In the genomic region with DNA sequence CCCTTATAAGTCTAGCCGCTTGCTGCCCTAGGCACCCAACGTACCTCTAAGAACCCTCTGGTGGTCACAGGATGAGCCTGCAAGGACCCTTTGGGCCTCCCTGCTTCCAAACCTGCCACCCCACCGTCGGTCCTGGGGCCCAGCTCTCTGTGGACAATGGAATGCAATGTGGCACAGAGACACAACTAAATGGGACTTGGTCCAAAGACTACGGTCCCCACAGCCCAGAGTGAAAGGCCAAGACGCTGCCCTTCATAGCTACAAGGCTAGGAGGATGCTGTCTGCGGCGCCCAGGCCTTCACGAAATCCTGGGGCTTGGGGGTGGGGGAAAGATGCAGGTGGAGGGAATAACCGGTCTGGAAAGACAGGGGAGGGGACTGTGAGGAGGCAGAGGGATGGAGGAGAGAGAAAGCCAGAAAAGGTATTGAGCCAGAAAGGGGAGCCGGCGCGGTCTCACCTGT, we compare ENCODE assay signal across 8 mouse cellular contexts. TPM values are rescaled to one million over a fixed set of nuclear protein-coding genes. Genes with fewer than 3 reads are reported as not detected.
A peak's percentile ranks its signal among the peaks of the same experiment; 100 is the strongest.
DNase-seq lines count a peak whose midpoint lies in the region; ATAC-seq and TF ChIP-seq lines count a peak whose summit lies in the region.

No protein-coding gene starts in this region.

- WGBS in heart, embryonic 12.5 days: 16% methylated on average over 13 of the region's 13 CpGs
- WGBS in embryonic facial prominence, embryonic 11.5 days: 12% methylated on average over 13 of the region's 13 CpGs
- 19% methylated on average over 13 of the region's 13 CpGs for WGBS in intestine, embryonic 16.5 days
- WGBS in neural tube, embryonic 14.5 days: 7% methylated on average over 13 of the region's 13 CpGs

- intact Hi-C loops in heart, postnatal 14 days (cut with DNase I): no loop called here

- no peak for DNase-seq in heart, postnatal 14 days
- DNase-seq in CH12.LX (ENCODE audit: extremely low read depth): no peak
- DNase-seq in embryonic facial prominence, embryonic 11.5 days (ENCODE audit: low spot score): no peak
- no peak for DNase-seq in adrenal gland, postnatal 36 days
- DNase-seq in kidney, adult 8-10 months: no peak

- peaks cover 72% of the 10 kb centered on the region for H3K27me3 ChIP-seq in heart, embryonic 12.5 days (replicated peaks)
- H3K27me3 ChIP-seq in CH12.LX (replicated peaks): no peaks in the 10 kb centered on the region
- peaks cover 13% of the 10 kb centered on the region for H3K27me3 ChIP-seq in embryonic facial prominence, embryonic 11.5 days (ENCODE audit: control insufficient read depth, insufficient read depth, low read length)
- peaks cover 21% of the 10 kb centered on the region; the same call in 1 of the 2 replicates for H3K27me3 ChIP-seq in intestine, embryonic 16.5 days (replicated peaks; ENCODE audit: control insufficient read depth, insufficient read depth, low read length)
- H3K27me3 ChIP-seq in neural tube, embryonic 14.5 days (ENCODE audit: control insufficient read depth, insufficient read depth, low read length): no peaks in the 10 kb centered on the region

- no peak for TF ChIP-seq RAD21 in CH12.LX (IDR thresholded peaks at IDR 0.05; ENCODE audit: low read depth, low read length)

- H3K36me3 ChIP-seq in heart, embryonic 12.5 days: no peaks in the 10 kb centered on the region
- H3K36me3 ChIP-seq in CH12.LX (replicated peaks in 1 of 2; ENCODE audit: control insufficient read depth in 1 of 2, insufficient read depth in 1 of 2, low read length in 1 of 2): peaks cover 0 to 15% of the 10 kb centered on the region in 2 experiments
- H3K36me3 ChIP-seq in embryonic facial prominence, embryonic 11.5 days (replicated peaks; ENCODE audit: control insufficient read depth, insufficient read depth, low read depth, low read length): no peaks in the 10 kb centered on the region
- no peaks in the 10 kb centered on the region for H3K36me3 ChIP-seq in intestine, embryonic 16.5 days (ENCODE audit: control insufficient read depth, insufficient read depth, low read length)
- H3K36me3 ChIP-seq in neural tube, embryonic 14.5 days (ENCODE audit: control insufficient read depth, insufficient read depth, low read length): peaks cover 25% of the 10 kb centered on the region; the same call in 1 of the 2 replicates

- no peak for TF ChIP-seq POLR2A in CH12.LX (IDR thresholded peaks at IDR 0.05; ENCODE audit: low read depth, low read length)

- TF ChIP-seq CTCF in CH12.LX (conservative IDR thresholded peaks at IDR 0.05 in 1 of 2, IDR thresholded peaks at IDR 0.05 in 1 of 2; ENCODE audit: low read depth in 2 of 2, low read length in 2 of 2): peak in 1 of 2 experiments; percentile 8; a peak in 1 of 4 replicates

- dilution Hi-C loops in CH12.LX (cut with MboI; ENCODE audit: extremely low pct_ligation_motif_present, extremely low pct_unique_long_range_greater_than_20kb, low sequenced_read_pairs): no loop called here

- H3K79me2 ChIP-seq in CH12.LX (replicated peaks; ENCODE audit: control insufficient read depth, extremely low read depth, insufficient read depth, poor library complexity, severe bottlenecking): no peaks in the 10 kb centered on the region

- in situ Hi-C loops in CH12.LX (cut with MboI; ENCODE audit: low pct_ligation_motif_present, low pct_unique_long_range_greater_than_20kb, low sequenced_read_pairs): no loop called here

- peaks cover 32% of the 10 kb centered on the region for H3K4me1 ChIP-seq in heart, embryonic 12.5 days (replicated peaks)
- peaks cover 9 to 11% of the 10 kb centered on the region in 2 experiments; a peak in 3 of 4 replicates for H3K4me1 ChIP-seq in CH12.LX (ENCODE audit: control insufficient read depth in 1 of 2, insufficient read depth in 2 of 2)
- H3K4me1 ChIP-seq in embryonic facial prominence, embryonic 11.5 days (ENCODE audit: control insufficient read depth, insufficient read depth, low read length): no peaks in the 10 kb centered on the region; the same call in none of the 2 replicates
- peaks cover 21% of the 10 kb centered on the region for H3K4me1 ChIP-seq in intestine, embryonic 16.5 days (ENCODE audit: control insufficient read depth, insufficient read depth, low read length)
- H3K4me1 ChIP-seq in neural tube, embryonic 14.5 days (ENCODE audit: control insufficient read depth, insufficient read depth, low read length): peaks cover 30% of the 10 kb centered on the region

- no peak for TF ChIP-seq EP300 in CH12.LX (IDR thresholded peaks at IDR 0.05; ENCODE audit: low read length)

- peak overlapping the region; percentile 38 for H3K4me3 ChIP-seq in heart, embryonic 12.5 days
- no peak overlapping the region for H3K4me3 ChIP-seq in CH12.LX (replicated peaks in 1 of 3; ENCODE audit: low read depth in 2 of 3, low read length in 2 of 3, poor library complexity in 1 of 3)
- peak overlapping the region; percentile 37 for H3K4me3 ChIP-seq in embryonic facial prominence, embryonic 11.5 days (ENCODE audit: low read depth, low read length)
- peak overlapping the region; percentile 49 for H3K4me3 ChIP-seq in intestine, embryonic 16.5 days (ENCODE audit: low read length)
- H3K4me3 ChIP-seq in neural tube, embryonic 14.5 days (ENCODE audit: low read depth, low read length): peak overlapping the region; percentile 76

- H3K9me3 ChIP-seq in heart, embryonic 12.5 days (replicated peaks): no peaks in the 10 kb centered on the region
- H3K9me3 ChIP-seq in CH12.LX (replicated peaks; ENCODE audit: low read length): no peaks in the 10 kb centered on the region
- H3K9me3 ChIP-seq in embryonic facial prominence, embryonic 11.5 days (replicated peaks; ENCODE audit: control insufficient read depth, low read length): no peaks in the 10 kb centered on the region
- H3K9me3 ChIP-seq in intestine, embryonic 16.5 days (ENCODE audit: control insufficient read depth, low read length): no peaks in the 10 kb centered on the region
- no peaks in the 10 kb centered on the region for H3K9me3 ChIP-seq in neural tube, embryonic 14.5 days (ENCODE audit: control insufficient read depth, low read length)

- no peak for ATAC-seq in heart, embryonic 12.5 days (ENCODE audit: insufficient number of reproducible peaks, low FRiP score)
- no peak for ATAC-seq in embryonic facial prominence, embryonic 11.5 days (replicated peaks; ENCODE audit: insufficient number of reproducible peaks, low FRiP score, low TSS enrichment, low read depth)
- no peak for ATAC-seq in intestine, embryonic 16.5 days
- ATAC-seq in neural tube, embryonic 14.5 days (ENCODE audit: low read depth): 0 out of 2 replicates have a peak, but pooled peaks have one; percentile 1

- peak overlapping the region; percentile 69 for H3K4me2 ChIP-seq in heart, embryonic 12.5 days
- no peak overlapping the region for H3K4me2 ChIP-seq in CH12.LX (ENCODE audit: insufficient read depth, low read depth, poor library complexity, severe bottlenecking)
- peak overlapping the region; percentile 72 for H3K4me2 ChIP-seq in embryonic facial prominence, embryonic 11.5 days (ENCODE audit: low read depth, low read length)
- peak overlapping the region; percentile 70 for H3K4me2 ChIP-seq in intestine, embryonic 16.5 days (ENCODE audit: low read depth, low read length)
- H3K4me2 ChIP-seq in neural tube, embryonic 14.5 days (ENCODE audit: low read depth, low read length): peak overlapping the region; percentile 99

- H3K9ac ChIP-seq in heart, embryonic 12.5 days: peak overlapping the region; percentile 6; the same call in 1 of the 2 replicates
- H3K9ac ChIP-seq in CH12.LX (ENCODE audit: insufficient read depth, low read depth): no peak overlapping the region
- peak overlapping the region; percentile 29 for H3K9ac ChIP-seq in embryonic facial prominence, embryonic 11.5 days (replicated peaks; ENCODE audit: low read length)
- H3K9ac ChIP-seq in intestine, embryonic 16.5 days (ENCODE audit: low read depth, low read length): peak overlapping the region; percentile 61
- H3K9ac ChIP-seq in neural tube, embryonic 14.5 days (replicated peaks; ENCODE audit: low read depth, low read length): peak overlapping the region; percentile 95

- no peak overlapping the region for H3K27ac ChIP-seq in heart, embryonic 12.5 days (ENCODE audit: poor library complexity, severe bottlenecking)
- no peak overlapping the region for H3K27ac ChIP-seq in CH12.LX (ENCODE audit: insufficient read depth, low read depth)
- H3K27ac ChIP-seq in embryonic facial prominence, embryonic 11.5 days (replicated peaks; ENCODE audit: low read depth, low read length): no peak overlapping the region
- 0 out of 2 replicates have a peak overlapping the region, but pooled peaks have one; percentile 18 for H3K27ac ChIP-seq in intestine, embryonic 16.5 days (ENCODE audit: low read length)
- peak overlapping the region; percentile 97 for H3K27ac ChIP-seq in neural tube, embryonic 14.5 days (ENCODE audit: low read depth, low read length)

RNA-seq across cellular contexts. Expression of a gene that starts 0.8 kb away (rescaled TPM):
- polyA plus RNA-seq in heart, embryonic 12.5 days (2016; fragmentation: Nextera tagmentation; extraction: Ambion mirVana): 0.60 and 2.0 TPM in 2 replicates
- total RNA-seq in heart, postnatal 14 days (2021): under 1 TPM; 0.62 to 0.73 TPM
- total RNA-seq in CH12.LX (2012; rRNA removed) (0.13 TPM in 2 replicates), CH12.LX (2014; rRNA removed) (not detected in 2 replicates)
- 0.34 TPM in 1 of 2 replicates, not detected in the other for polyA plus RNA-seq in CH12.LX (2012; ENCODE audit: insufficient read length, low read depth)
- polyA plus RNA-seq in embryonic facial prominence, embryonic 11.5 days (2014; fragmentation: Nextera tagmentation; extraction: Ambion mirVana): 9.2 and 9.9 TPM in 2 replicates
- 5.5 and 7.1 TPM in 2 replicates for polyA plus RNA-seq in intestine, embryonic 16.5 days (2015; fragmentation: Nextera tagmentation; extraction: Ambion mirVana)
- 77.6 and 96.8 TPM in 2 replicates for polyA plus RNA-seq in neural tube, embryonic 14.5 days (2014; fragmentation: Nextera tagmentation; extraction: Ambion mirVana)
- total RNA-seq in adrenal gland, postnatal 36 days (2021): 1 to 10 TPM; 1.0 to 1.6 TPM

RNA-seq across cellular contexts. Expression of a gene that starts 20.8 kb away (rescaled TPM):
- 49.9 and 52.5 TPM in 2 replicates for polyA plus RNA-seq in heart, embryonic 12.5 days (2016; fragmentation: Nextera tagmentation; extraction: Ambion mirVana)
- total RNA-seq in heart, postnatal 14 days (2021): 100 to 1,000 TPM; 100 to 106 TPM
- total RNA-seq in CH12.LX (2012; rRNA removed) (93.1 and 118 TPM in 2 replicates), CH12.LX (2014; rRNA removed) (59.3 and 69.0 TPM in 2 replicates)
- polyA plus RNA-seq in CH12.LX (2012; ENCODE audit: insufficient read length, low read depth): 170 and 191 TPM in 2 replicates
- polyA plus RNA-seq in embryonic facial prominence, embryonic 11.5 days (2014; fragmentation: Nextera tagmentation; extraction: Ambion mirVana): 33.0 and 33.5 TPM in 2 replicates
- 64.0 and 64.2 TPM in 2 replicates for polyA plus RNA-seq in intestine, embryonic 16.5 days (2015; fragmentation: Nextera tagmentation; extraction: Ambion mirVana)
- polyA plus RNA-seq in neural tube, embryonic 14.5 days (2014; fragmentation: Nextera tagmentation; extraction: Ambion mirVana): 30.6 and 33.4 TPM in 2 replicates
- 10 to 100 TPM; 61.7 to 64.5 TPM for total RNA-seq in adrenal gland, postnatal 36 days (2021)

RNA-seq across cellular contexts. Expression of a gene that starts 33.4 kb away (rescaled TPM):
- not detected in 2 replicates for polyA plus RNA-seq in heart, embryonic 12.5 days (2016; fragmentation: Nextera tagmentation; extraction: Ambion mirVana)
- total RNA-seq in heart, postnatal 14 days (2021): not detected
- total RNA-seq in CH12.LX (2012; rRNA removed) (not detected in 2 replicates), CH12.LX (2014; rRNA removed) (not detected in 2 replicates)
- not detected in 2 replicates for polyA plus RNA-seq in CH12.LX (2012; ENCODE audit: insufficient read length, low read depth)
- polyA plus RNA-seq in embryonic facial prominence, embryonic 11.5 days (2014; fragmentation: Nextera tagmentation; extraction: Ambion mirVana): not detected in 2 replicates
- not detected in 2 replicates for polyA plus RNA-seq in intestine, embryonic 16.5 days (2015; fragmentation: Nextera tagmentation; extraction: Ambion mirVana)
- polyA plus RNA-seq in neural tube, embryonic 14.5 days (2014; fragmentation: Nextera tagmentation; extraction: Ambion mirVana): not detected in 2 replicates
- total RNA-seq in adrenal gland, postnatal 36 days (2021): not detected

RNA-seq across cellular contexts. Expression of a gene that starts 53.3 kb away (rescaled TPM):
- polyA plus RNA-seq in heart, embryonic 12.5 days (2016; fragmentation: Nextera tagmentation; extraction: Ambion mirVana): 1.7 and 2.4 TPM in 2 replicates
- 1 to 10 TPM; 5.6 to 6.2 TPM for total RNA-seq in heart, postnatal 14 days (2021)
- total RNA-seq in CH12.LX (2012; rRNA removed): 0.21 TPM in 1 of 2 replicates, not detected in the other
- total RNA-seq in CH12.LX (2014; rRNA removed): not detected in 2 replicates
- not detected in 2 replicates for polyA plus RNA-seq in CH12.LX (2012; ENCODE audit: insufficient read length, low read depth)
- 4.9 and 5.6 TPM in 2 replicates for polyA plus RNA-seq in embryonic facial prominence, embryonic 11.5 days (2014; fragmentation: Nextera tagmentation; extraction: Ambion mirVana)
- 4.6 and 5.2 TPM in 2 replicates for polyA plus RNA-seq in intestine, embryonic 16.5 days (2015; fragmentation: Nextera tagmentation; extraction: Ambion mirVana)
- 26.3 and 26.6 TPM in 2 replicates for polyA plus RNA-seq in neural tube, embryonic 14.5 days (2014; fragmentation: Nextera tagmentation; extraction: Ambion mirVana)
- 10 to 100 TPM; 14.6 to 20.1 TPM for total RNA-seq in adrenal gland, postnatal 36 days (2021)

RNA-seq across cellular contexts. Expression of a gene that starts 58.4 kb away (rescaled TPM):
- 61.2 and 64.1 TPM in 2 replicates for polyA plus RNA-seq in heart, embryonic 12.5 days (2016; fragmentation: Nextera tagmentation; extraction: Ambion mirVana)
- total RNA-seq in heart, postnatal 14 days (2021): 10 to 100 TPM; 22.8 to 32.9 TPM
- total RNA-seq in CH12.LX (2012; rRNA removed) (30.4 and 31.6 TPM in 2 replicates), CH12.LX (2014; rRNA removed) (32.7 and 32.9 TPM in 2 replicates)
- polyA plus RNA-seq in CH12.LX (2012; ENCODE audit: insufficient read length, low read depth): 29.4 and 34.5 TPM in 2 replicates
- 81.6 and 90.7 TPM in 2 replicates for polyA plus RNA-seq in embryonic facial prominence, embryonic 11.5 days (2014; fragmentation: Nextera tagmentation; extraction: Ambion mirVana)
- polyA plus RNA-seq in intestine, embryonic 16.5 days (2015; fragmentation: Nextera tagmentation; extraction: Ambion mirVana): 67.7 and 69.9 TPM in 2 replicates
- 87.6 and 88.0 TPM in 2 replicates for polyA plus RNA-seq in neural tube, embryonic 14.5 days (2014; fragmentation: Nextera tagmentation; extraction: Ambion mirVana)
- 10 to 100 TPM; 32.0 to 45.7 TPM for total RNA-seq in adrenal gland, postnatal 36 days (2021)

Comparison
In these comparisons a context has a peak if more than half of its experiments do, and no peak if none do; other contexts are left out.
1. H3K27ac ChIP-seq: peak in intestine, embryonic 16.5 days (single experiment) and neural tube, embryonic 14.5 days (single experiment); none in heart, embryonic 12.5 days (single experiment), CH12.LX (single experiment) and embryonic facial prominence, embryonic 11.5 days (single experiment).
2. H3K4me3 ChIP-seq: peak in heart, embryonic 12.5 days (single experiment), embryonic facial prominence, embryonic 11.5 days (single experiment), intestine, embryonic 16.5 days (single experiment) and neural tube, embryonic 14.5 days (single experiment); none in CH12.LX (0 of 3).